Mouse (Mus musculus) stomach, postnatal 0 days (tissue): ENCODE measurements at regions not wholly inside any gene's neighbourhood (a gene's known extent, or its start where the extent isn't known, plus 50 kb on each side); places are given as distances from the start of the nearest gene placed in this dataset.

Source experiments
- ATAC-seq: fragments of 200-750 bp; cut with Nextera tagmentation; 2 replicates; pipeline ENCODE4 v1.8.0; 2017; ENCODE audit not compliant: low FRiP score, low TSS enrichment
- DNase-seq: peaks from one replicate; pipeline ENCODE4 v3.0.0-alpha.2; 2016; ENCODE audit warnings: low spot score
- H3K27ac ChIP-seq: fragments of 300-500 bp; sonication (generic); replicated peaks from 2 replicates; pipeline ENCODE4 v1.5.1; 2014; ENCODE audit warnings: mild to moderate bottlenecking, control low read depth
- H3K27me3 ChIP-seq: fragments of 300-500 bp; sonication (generic); 2 replicates; pipeline ENCODE4 v1.6.1; 2014; ENCODE audit warnings: low read length; ENCODE audit not compliant: control insufficient read depth, insufficient read depth
- H3K36me3 ChIP-seq: fragments of 300-500 bp; sonication (generic); 2 replicates; pipeline ENCODE4 v1.6.1; 2014; ENCODE audit warnings: low read length, mixed read lengths; ENCODE audit not compliant: control insufficient read depth, insufficient read depth
- H3K4me1 ChIP-seq: fragments of 300-500 bp; sonication (generic); replicated peaks from 2 replicates; pipeline ENCODE4 v1.6.1; 2014; ENCODE audit warnings: antibody characterized with exemption; ENCODE audit not compliant: control insufficient read depth, insufficient read depth
- H3K4me2 ChIP-seq: fragments of 300-500 bp; sonication (generic); replicated peaks from 2 replicates; pipeline ENCODE4 v1.6.1; 2014; ENCODE audit warnings: low read depth, mild to moderate bottlenecking, control low read depth, moderate library complexity
- H3K4me3 ChIP-seq: fragments of 300-500 bp; sonication (generic); 2 replicates; pipeline ENCODE4 v1.5.1; 2014; ENCODE audit warnings: low read depth, low read length, control low read depth
- H3K9ac ChIP-seq: fragments of 300-500 bp; sonication (generic); 2 replicates; pipeline ENCODE4 v1.6.1; 2014; ENCODE audit warnings: mild to moderate bottlenecking, low read length, control low read depth, mixed read lengths
- H3K9me3 ChIP-seq: fragments of 300-500 bp; sonication (generic); 2 replicates; pipeline ENCODE4 v1.6.1; 2016; ENCODE audit warnings: low read length; ENCODE audit not compliant: control insufficient read depth
- CTCF ChIP-seq: IDR thresholded peaks from 2 replicates; pipeline ENCODE4 v1.5.1; 2016; ENCODE audit warnings: antibody characterized with exemption, low read depth, mild to moderate bottlenecking, moderate library complexity
- EP300 ChIP-seq: optimal IDR thresholded peaks from 2 replicates; pipeline ENCODE3; 2016; ENCODE audit warnings: antibody characterized with exemption
- WGBS: fragments of 180-500 bp; shearing (Covaris S2); extraction: QIAGEN DNeasy Blood & Tissue Kit; methylation state at CpG from one replicate; pipeline ENCODE4 v1.1.7; 2014; 5-methylcytosine and 5-hydroxymethylcytosine counted together

- no peak overlapping the region for H3K27ac ChIP-seq
- TF ChIP-seq CTCF (peak; percentile 99), EP300 (no peak)
- no peak overlapping the region for H3K9ac ChIP-seq
- no peak overlapping the region for H3K4me3 ChIP-seq
- H3K4me2 ChIP-seq = no peak overlapping the region
- H3K36me3 ChIP-seq = no peaks in the 10 kb centered on the region
- no peaks in the 10 kb centered on the region for H3K27me3 ChIP-seq
- DNase-seq (peak; percentile 81), ATAC-seq (peak; percentile 67)
- H3K4me1 ChIP-seq = no peaks in the 10 kb centered on the region
- 22% methylated on average over 8 of the region's 8 CpGs for whole genome bisulfite sequencing
- H3K9me3 ChIP-seq = no peaks in the 10 kb centered on the region
Observed at GRCm38 (mm10) chr4:35372528-35373212, 146.7 kb upstream of the C9orf72 start.

GRCm38 (mm10) chr4:35364161-35364560, 138.2 kb upstream of the C9orf72 start:
- DNase-seq = no peak
- Histone ChIP-seq H3K4me2 (no peak overlapping the region), H3K27ac (no peak overlapping the region), H3K27me3 (no peaks in the 10 kb centered on the region), H3K9me3 (no peaks in the 10 kb centered on the region), H3K36me3 (no peaks in the 10 kb centered on the region), H3K9ac (no peak overlapping the region), H3K4me3 (no peak overlapping the region), H3K4me1 (no peaks in the 10 kb centered on the region)
- ATAC-seq = no peak
- WGBS = 79% methylated on average over 7 of the region's 7 CpGs
- TF ChIP-seq EP300 (no peak), CTCF (no peak)

DNA sequence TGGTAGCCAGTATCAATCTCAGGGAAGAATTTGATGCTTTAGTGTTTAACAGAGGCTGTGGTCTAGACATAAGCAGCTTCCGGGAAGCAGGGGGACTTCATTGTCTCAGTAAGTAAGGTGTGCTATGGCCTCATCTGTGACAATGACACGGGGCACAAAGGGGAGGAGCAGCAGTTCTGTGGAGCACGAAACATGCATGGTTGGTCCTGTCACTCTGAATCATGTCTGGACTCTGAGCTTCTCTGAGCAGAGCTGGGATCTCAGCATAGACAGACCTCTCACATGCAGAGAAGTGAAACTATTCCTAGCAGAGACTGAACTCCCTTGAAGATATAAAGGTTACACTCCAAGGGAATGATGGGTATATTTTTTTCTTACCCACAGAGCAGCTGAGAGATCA, 136.2 kb upstream of the C9orf72 start:
- Histone ChIP-seq H3K27ac (no peak overlapping the region), H3K9me3 (no peaks in the 10 kb centered on the region), H3K9ac (no peak overlapping the region), H3K4me1 (no peaks in the 10 kb centered on the region), H3K27me3 (no peaks in the 10 kb centered on the region), H3K4me2 (no peak overlapping the region), H3K4me3 (no peak overlapping the region), H3K36me3 (no peaks in the 10 kb centered on the region)
- ATAC-seq (no peak), DNase-seq (no peak)
- 79% methylated on average over 3 of the region's 3 CpGs for WGBS
- TF ChIP-seq EP300 (no peak), CTCF (no peak)

DNA sequence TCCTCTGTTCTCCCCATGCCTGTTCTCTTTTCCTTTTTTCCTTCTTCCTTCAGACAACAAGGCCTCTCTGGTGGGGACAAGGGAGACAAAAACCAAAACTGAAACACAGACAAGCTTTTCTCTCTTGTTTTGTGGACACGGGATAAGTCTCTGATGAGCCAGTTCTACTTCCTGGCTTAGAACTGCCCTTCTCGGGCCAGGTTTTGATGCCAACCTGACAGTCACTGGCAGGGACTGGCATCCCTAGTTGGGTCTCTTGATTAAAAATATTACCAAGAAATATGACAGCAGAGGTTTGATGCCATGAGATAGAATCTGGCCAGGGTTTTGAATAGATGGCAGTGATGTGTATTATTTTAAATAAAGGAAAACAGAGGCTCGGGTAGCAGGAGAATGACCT, 133.4 kb upstream of the C9orf72 start:
- Histone ChIP-seq H3K27me3 (no peaks in the 10 kb centered on the region), H3K27ac (no peak overlapping the region), H3K4me1 (no peaks in the 10 kb centered on the region), H3K4me2 (no peak overlapping the region), H3K36me3 (no peaks in the 10 kb centered on the region), H3K9ac (no peak overlapping the region), H3K4me3 (no peak overlapping the region), H3K9me3 (no peaks in the 10 kb centered on the region)
- WGBS = 83% methylated on average over 3 of the region's 3 CpGs
- DNase-seq = no peak
- TF ChIP-seq EP300 (no peak), CTCF (no peak)
- no peak for ATAC-seq

DNA sequence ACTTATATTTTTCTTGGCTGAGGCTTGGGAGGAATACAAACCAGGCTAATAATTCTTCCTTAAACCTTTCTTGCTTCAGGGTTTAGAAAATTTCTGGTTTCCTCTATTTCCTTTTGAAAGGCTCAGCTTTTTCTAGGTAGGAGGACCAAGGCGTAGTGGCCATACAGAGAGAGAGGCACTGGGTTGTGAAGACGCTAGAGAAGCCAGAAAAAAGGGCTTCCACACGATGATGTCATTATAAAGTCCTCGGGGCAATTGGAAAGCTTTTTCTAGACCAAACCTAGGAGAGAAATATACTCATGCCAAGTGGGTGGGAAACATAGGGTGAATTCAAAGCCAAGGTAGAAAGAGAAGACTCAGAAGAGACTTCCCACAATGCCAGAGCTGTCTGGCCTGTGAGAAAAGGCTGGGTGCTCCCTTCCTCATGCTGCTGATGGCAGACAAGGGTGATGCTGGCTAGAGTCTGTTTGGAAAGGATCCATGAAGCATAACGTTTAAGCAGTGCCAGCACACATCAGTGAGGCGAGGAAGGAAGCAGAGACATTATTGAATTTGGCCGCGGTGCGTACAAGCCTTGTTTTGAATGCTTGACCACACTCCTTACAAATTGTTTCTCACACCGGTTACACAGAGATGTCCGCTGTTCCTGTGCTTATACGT, 131.1 kb upstream of the C9orf72 start:
- Histone ChIP-seq H3K9ac (no peak overlapping the region), H3K4me1 (no peaks in the 10 kb centered on the region), H3K27me3 (no peaks in the 10 kb centered on the region), H3K27ac (no peak overlapping the region), H3K4me2 (no peak overlapping the region), H3K36me3 (no peaks in the 10 kb centered on the region), H3K4me3 (no peak overlapping the region), H3K9me3 (no peaks in the 10 kb centered on the region)
- WGBS = 83% methylated on average over 12 of the region's 12 CpGs
- no peak for DNase-seq
- ATAC-seq = no peak
- no peak for TF ChIP-seq CTCF
- no peak for TF ChIP-seq EP300

DNA sequence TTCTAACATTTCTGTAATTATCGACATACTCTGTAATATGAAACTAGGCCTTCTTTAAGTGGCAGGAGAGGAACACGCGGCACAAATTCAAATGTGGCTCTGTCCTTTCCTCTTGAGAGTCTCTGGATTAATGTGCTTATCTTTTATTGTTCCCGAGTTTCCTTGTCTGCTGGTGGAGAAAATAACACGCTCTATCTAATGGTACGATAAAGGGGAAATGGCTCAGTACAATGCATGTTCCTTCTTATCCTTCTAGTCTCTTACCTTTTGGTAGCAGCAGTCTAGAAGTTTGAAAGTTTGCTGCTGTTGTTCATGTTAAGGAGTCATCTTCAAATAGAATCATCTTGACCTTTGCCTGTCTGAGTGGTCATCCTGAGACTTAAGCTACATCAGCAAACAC, 130.1 kb upstream of the C9orf72 start:
- 72% methylated on average over 6 of the region's 6 CpGs for WGBS
- Histone ChIP-seq H3K4me3 (no peak overlapping the region), H3K4me1 (no peaks in the 10 kb centered on the region), H3K9ac (no peak overlapping the region), H3K36me3 (no peaks in the 10 kb centered on the region), H3K27ac (no peak overlapping the region), H3K4me2 (no peak overlapping the region), H3K9me3 (no peaks in the 10 kb centered on the region), H3K27me3 (no peaks in the 10 kb centered on the region)
- TF ChIP-seq CTCF (no peak), EP300 (no peak)
- ATAC-seq (no peak), DNase-seq (no peak)
